Mouse (Mus musculus) forebrain, embryonic 14.5 days (tissue): ENCODE measurements around the gene Tmem86b. TPM values are rescaled to one million over a fixed set of nuclear protein-coding genes. Genes with fewer than 3 reads are reported as not detected.

Experiments used
- ATAC-seq: fragments of 200-750 bp; cut with Nextera tagmentation; 2 replicates; pipeline ENCODE4 v1.8.0; 2017; ENCODE audit warnings: mild to moderate bottlenecking, moderate library complexity
- DNase-seq: peaks from one replicate; pipeline ENCODE4 v3.0.0-alpha.2; 2015; ENCODE audit warnings: low spot score
- H3K27ac ChIP-seq: fragments of 300-500 bp; sonication (generic); 2 replicates; pipeline ENCODE4 v1.5.1; 2014; ENCODE audit warnings: low read depth, mild to moderate bottlenecking, control low read depth, low read length, moderate library complexity
- H3K27me3 ChIP-seq: fragments of 300-500 bp; sonication (generic); replicated peaks from 2 replicates; pipeline ENCODE4 v1.6.1; 2014; ENCODE audit warnings: low read length, control low read depth, mixed read lengths; ENCODE audit not compliant: control insufficient read depth, insufficient read depth
- H3K36me3 ChIP-seq: fragments of 300-500 bp; sonication (generic); 2 replicates; pipeline ENCODE4 v1.6.1; 2014; ENCODE audit warnings: low read length, control low read depth; ENCODE audit not compliant: control insufficient read depth, insufficient read depth
- H3K4me1 ChIP-seq: fragments of 300-500 bp; sonication (generic); 2 replicates; pipeline ENCODE4 v1.6.1; 2014; ENCODE audit warnings: antibody characterized with exemption, low read length, control low read depth; ENCODE audit not compliant: control insufficient read depth, insufficient read depth
- H3K4me2 ChIP-seq: fragments of 300-500 bp; sonication (generic); 2 replicates; pipeline ENCODE4 v1.6.1; 2014; ENCODE audit warnings: mild to moderate bottlenecking, control low read depth, low read length
- H3K4me3 ChIP-seq: fragments of 300-500 bp; sonication (generic); 2 replicates; pipeline ENCODE4 v1.5.1; 2014; ENCODE audit warnings: low read depth, low read length, control low read depth
- H3K9ac ChIP-seq: fragments of 300-500 bp; sonication (generic); 2 replicates; pipeline ENCODE4 v1.6.1; 2014; ENCODE audit warnings: mild to moderate bottlenecking, low read length, control low read depth, moderate library complexity
- H3K9me3 ChIP-seq: fragments of 300-500 bp; sonication (generic); replicated peaks from 2 replicates; pipeline ENCODE4 v1.6.1; 2016; ENCODE audit warnings: low read length, control low read depth, mixed read lengths; ENCODE audit not compliant: control insufficient read depth
- WGBS: fragments of 180-500 bp; shearing (Covaris S2); extraction: QIAGEN DNeasy Blood & Tissue Kit; methylation state at CpG from one replicate; pipeline ENCODE4 v1.1.7; 2014; 5-methylcytosine and 5-hydroxymethylcytosine counted together
- polyA plus RNA-seq: library from polyadenylated mRNA; unstranded; fragments of >200 nt; fragmentation: Nextera tagmentation; extraction: Ambion mirVana; gene quantifications from 2 replicates; pipeline ENCODE4 v1.2.1, GENCODE M21; 2014

The Tmem86b gene
- 2.4 and 2.6 TPM in 2 replicates for polyA plus RNA-seq

- Histone ChIP-seq H3K27me3 (no peaks in the 10 kb centered on the region), H3K9ac (no peak within 1 kb of the TSS), H3K4me1 (no peaks in the 10 kb centered on the region), H3K36me3 (peaks cover 74% of the 10 kb centered on the region), H3K27ac (no peak within 1 kb of the TSS), H3K4me3 (no peak within 1 kb of the TSS), H3K9me3 (no peaks in the 10 kb centered on the region), H3K4me2 (no peak within 1 kb of the TSS)
- DNase-seq = no peak
- WGBS = 94% methylated on average over 4 of the region's 4 CpGs
- no peak for ATAC-seq
Observed at GRCm38 (mm10) chr7:4631031-4631430, at the start of gene Tmem86b. Gene Tmem86b, minus strand, starts transcription at chr7:4631422.

- Histone ChIP-seq H3K4me1 (no peaks in the 10 kb centered on the region), H3K27me3 (no peaks in the 10 kb centered on the region), H3K4me2 (no peak overlapping the region), H3K27ac (no peak overlapping the region), H3K4me3 (no peak overlapping the region), H3K9ac (no peak overlapping the region), H3K9me3 (no peaks in the 10 kb centered on the region), H3K36me3 (peaks cover 65% of the 10 kb centered on the region)
- DNase-seq (no peak), ATAC-seq (no peak)
- WGBS = 97% methylated on average over 7 of the region's 7 CpGs
Observed at GRCm38 (mm10) chr7:4675200-4675599, 44.0 kb upstream of the Tmem86b start.

DNA sequence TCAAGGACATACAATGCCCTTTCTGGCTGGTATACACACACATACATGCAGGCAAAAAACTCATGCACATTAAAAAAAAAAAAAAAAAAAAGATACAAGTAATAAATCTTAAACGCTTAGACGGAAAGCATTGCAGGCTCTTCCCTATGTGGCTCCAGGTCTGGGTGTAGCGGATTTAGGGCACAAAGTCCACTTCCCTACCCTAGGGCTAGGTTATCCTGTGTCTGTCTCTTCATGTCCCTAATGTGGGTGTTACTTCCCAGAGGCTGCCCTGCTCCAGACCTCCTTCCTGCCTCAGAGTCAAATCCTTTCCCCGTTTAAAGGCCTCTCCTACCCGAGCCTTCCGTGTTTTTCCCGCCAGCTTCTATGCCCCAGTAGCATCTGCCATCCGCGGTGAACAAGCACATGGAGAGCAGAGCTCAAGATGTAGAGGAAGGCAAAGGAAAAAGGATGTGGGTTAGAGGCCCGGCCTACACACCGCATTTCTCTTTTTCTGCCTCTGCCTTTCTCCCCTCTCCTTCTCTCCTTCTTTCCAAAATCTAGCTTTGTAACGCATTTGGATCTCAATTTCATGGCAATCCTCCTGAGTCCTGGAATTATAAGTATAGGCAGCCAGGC, 43.0 kb upstream of the Tmem86b start:
- ATAC-seq (no peak), DNase-seq (no peak)
- WGBS = 89% methylated on average over 12 of the region's 12 CpGs
- Histone ChIP-seq H3K4me1 (no peaks in the 10 kb centered on the region), H3K4me3 (no peak overlapping the region), H3K27ac (no peak overlapping the region), H3K9me3 (no peaks in the 10 kb centered on the region), H3K27me3 (no peaks in the 10 kb centered on the region), H3K36me3 (peaks cover 66% of the 10 kb centered on the region), H3K4me2 (no peak overlapping the region), H3K9ac (no peak overlapping the region)

DNA sequence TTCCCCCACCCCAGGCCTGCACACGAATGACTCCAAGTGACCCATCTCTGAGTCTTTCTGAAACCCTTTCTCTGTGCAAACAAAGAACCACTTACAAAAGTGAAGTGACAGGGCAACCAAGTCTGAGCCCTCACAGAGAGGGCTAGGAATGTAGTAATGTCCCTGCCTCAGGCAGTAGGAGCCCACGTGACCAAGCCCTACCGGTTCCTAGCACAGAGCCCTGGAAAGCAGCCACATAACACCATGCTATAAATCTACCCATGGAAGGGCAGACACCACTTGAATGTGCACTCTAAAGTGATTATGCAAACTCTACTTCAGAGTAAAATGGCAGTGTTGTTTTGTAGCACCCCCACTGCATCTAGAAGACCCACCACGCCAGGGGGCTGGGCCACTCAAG, 40.7 kb upstream of the Tmem86b start:
- H3K27me3 ChIP-seq = no peaks in the 10 kb centered on the region
- DNase-seq (no peak), ATAC-seq (no peak)
- H3K4me2 ChIP-seq = no peak overlapping the region
- no peaks in the 10 kb centered on the region for H3K9me3 ChIP-seq
- 85% methylated on average over 4 of the region's 4 CpGs for WGBS
- H3K4me1 ChIP-seq = no peaks in the 10 kb centered on the region
- no peak overlapping the region for H3K27ac ChIP-seq
- H3K36me3 ChIP-seq = peaks cover 71% of the 10 kb centered on the region
- H3K9ac ChIP-seq = no peak overlapping the region
- H3K4me3 ChIP-seq = no peak overlapping the region

GRCm38 (mm10) chr7:4670655-4671255, 39.5 kb upstream of the Tmem86b start:
- no peak for DNase-seq
- no peak for ATAC-seq
- WGBS = 93% methylated on average over 8 of the region's 8 CpGs
- peaks cover 72% of the 10 kb centered on the region for H3K36me3 ChIP-seq
- no peak overlapping the region for H3K4me2 ChIP-seq
- no peaks in the 10 kb centered on the region for H3K4me1 ChIP-seq
- H3K27me3 ChIP-seq = no peaks in the 10 kb centered on the region
- H3K9me3 ChIP-seq = no peaks in the 10 kb centered on the region
- no peak overlapping the region for H3K4me3 ChIP-seq
- no peak overlapping the region for H3K9ac ChIP-seq
- H3K27ac ChIP-seq = no peak overlapping the region

GRCm38 (mm10) chr7:4669156-4669555, 37.9 kb upstream of the Tmem86b start:
- Histone ChIP-seq H3K4me1 (no peaks in the 10 kb centered on the region), H3K36me3 (peaks cover 66% of the 10 kb centered on the region), H3K27ac (no peak overlapping the region), H3K4me2 (no peak overlapping the region), H3K9ac (no peak overlapping the region), H3K27me3 (no peaks in the 10 kb centered on the region), H3K4me3 (no peak overlapping the region), H3K9me3 (no peaks in the 10 kb centered on the region)
- ATAC-seq (no peak), DNase-seq (no peak)
- WGBS = 94% methylated on average over 9 of the region's 9 CpGs

- H3K9me3 ChIP-seq = no peaks in the 10 kb centered on the region
- 96% methylated on average over 8 of the region's 8 CpGs for WGBS
- H3K4me2 ChIP-seq = no peak overlapping the region
- no peak overlapping the region for H3K4me3 ChIP-seq
- ATAC-seq (no peak), DNase-seq (no peak)
- H3K27ac ChIP-seq = no peak overlapping the region
- H3K27me3 ChIP-seq = no peaks in the 10 kb centered on the region
- no peak overlapping the region for H3K9ac ChIP-seq
- no peaks in the 10 kb centered on the region for H3K4me1 ChIP-seq
- peaks cover 64% of the 10 kb centered on the region for H3K36me3 ChIP-seq
Observed at GRCm38 (mm10) chr7:4668506-4668905, 37.3 kb upstream of the Tmem86b start.

DNA sequence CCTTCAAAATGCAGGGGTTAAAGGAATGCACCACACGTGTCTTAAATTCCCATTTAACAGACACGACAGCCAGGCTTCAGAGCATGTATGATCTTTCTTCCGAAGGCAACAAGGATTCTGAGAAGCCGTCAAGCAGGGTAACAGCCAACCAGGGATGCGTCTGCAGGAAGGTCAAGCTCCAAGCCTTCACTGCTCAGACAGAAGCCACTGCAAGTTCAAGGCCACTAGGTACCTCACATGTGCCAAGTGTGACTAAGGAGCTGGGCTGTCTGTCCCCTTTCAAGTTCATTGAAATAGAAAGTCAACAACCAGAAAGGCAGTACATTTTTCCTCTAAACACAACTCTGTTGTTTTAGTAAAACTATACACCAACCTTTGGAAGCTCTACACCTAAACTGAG, 35.6 kb upstream of the Tmem86b start:
- H3K4me2 ChIP-seq = no peak overlapping the region
- no peak overlapping the region for H3K4me3 ChIP-seq

GRCm38 (mm10) chr7:4663742-4664141, 32.5 kb upstream of the Tmem86b start:
- DNase-seq (no peak), ATAC-seq (no peak)
- no peaks in the 10 kb centered on the region for H3K27me3 ChIP-seq
- peaks cover 8% of the 10 kb centered on the region for H3K4me1 ChIP-seq
- no peak overlapping the region for H3K27ac ChIP-seq
- H3K9me3 ChIP-seq = no peaks in the 10 kb centered on the region
- H3K36me3 ChIP-seq = peaks cover 43% of the 10 kb centered on the region
- H3K4me3 ChIP-seq = no peak overlapping the region
- H3K4me2 ChIP-seq = no peak overlapping the region
- 91% methylated on average over 2 of the region's 2 CpGs for WGBS
- H3K9ac ChIP-seq = no peak overlapping the region

More for the DNA sequence above, 35.6 kb upstream of the Tmem86b start:
- Histone ChIP-seq H3K27ac (no peak overlapping the region), H3K9me3 (no peaks in the 10 kb centered on the region), H3K4me1 (no peaks in the 10 kb centered on the region), H3K9ac (no peak overlapping the region), H3K27me3 (no peaks in the 10 kb centered on the region), H3K36me3 (peaks cover 66% of the 10 kb centered on the region)
- no peak for ATAC-seq
- WGBS = 97% methylated on average over 5 of the region's 5 CpGs
- no peak for DNase-seq
